Mouse (Mus musculus): ENCODE results near the gene Chia1.
"Not testable (repeated sequence)": the region's sequence is repeated elsewhere in the genome, so short reads cannot be mapped to it uniquely, and the experiment has no call there.

Gene Chia1

GRCm38 (mm10) chr3:106112929-106113328, at the start of gene Chia1:
Chia1 (plus strand) TSS chr3:106113229.
- DNase-seq: no peak

GRCm38 (mm10) chr3:106067707-106068106, 45.3 kb upstream of the Chia1 start:
- not testable (repeated sequence) for DNase-seq

- DNase-seq: no peak
These were observed 42.0 kb upstream of the Chia1 start for GRCm38 (mm10) chr3:106070994-106071393.

- DNase-seq: no peak
These were observed 38.2 kb upstream of the Chia1 start for GRCm38 (mm10) chr3:106074824-106075223.

- DNase-seq: no peak
These were observed 14.0 kb downstream of the Chia1 start for GRCm38 (mm10) chr3:106126999-106127398.

GRCm38 (mm10) chr3:106128807-106129493, 15.9 kb downstream of the Chia1 start:
- no peak for DNase-seq

GRCm38 (mm10) chr3:106131690-106132089, 18.7 kb downstream of the Chia1 start:
- peak; percentile 87 for DNase-seq

- DNase-seq: no peak
These were observed 31.1 kb downstream of the Chia1 start for GRCm38 (mm10) chr3:106144081-106144480.

- DNase-seq: no peak
These were observed 41.4 kb downstream of the Chia1 start for GRCm38 (mm10) chr3:106154413-106154812.

GRCm38 (mm10) chr3:106167464-106167863, 54.4 kb downstream of the Chia1 start, which contains the start of gene Chil3:
Chil3 (minus strand) TSS chr3:106167564.
- DNase-seq: no peak

GRCm38 (mm10) chr3:106170522-106171053, 57.6 kb downstream of the Chia1 start:
- no peak for DNase-seq

GRCm38 (mm10) chr3:106171135-106171731, 58.2 kb downstream of the Chia1 start:
- no peak for DNase-seq

GRCm38 (mm10) chr3:106172506-106172905, 59.5 kb downstream of the Chia1 start:
- not testable (repeated sequence) for DNase-seq

- DNase-seq: not testable (repeated sequence)
These were observed 61.9 kb downstream of the Chia1 start for GRCm38 (mm10) chr3:106174971-106175370.

GRCm38 (mm10) chr3:106177509-106178189, 64.6 kb downstream of the Chia1 start:
- no peak for DNase-seq

Measured in right cerebral cortex, adult 18-20 months (tissue).